Mouse (Mus musculus): ENCODE data around the gene Oasl2.
"Not testable (repeated sequence)": the region's sequence is repeated elsewhere in the genome, so short reads cannot be mapped to it uniquely, and the experiment has no call there.

GRCm38 (mm10) chr5:114882319-114882718, 14.4 kb upstream of the Oasl2 start:
- not testable (repeated sequence) for TF ChIP-seq CTCF (IDR thresholded peaks at IDR 0.05; ENCODE audit: low read depth, low read length); POLR2A (IDR thresholded peaks at IDR 0.05; ENCODE audit: borderline replicate concordance, low read depth, low read length)

All from bone marrow macrophage, adult 2 months (primary cell).